Mouse (Mus musculus): ENCODE results near the gene Ap1m1. TPM values are rescaled to one million over a fixed set of nuclear protein-coding genes. Genes with fewer than 3 reads are reported as not detected.

Ap1m1 gene
- total RNA-seq, 2 experiments from 2014 or later, result 74.5 to 94.0 TPM

- no peak for DNase-seq
These were observed 20.0 kb downstream of the Ap1m1 start for GRCm38 (mm10) chr8:72259862-72260261.

GRCm38 (mm10) chr8:72260585-72260984, 20.8 kb downstream of the Ap1m1 start:
- no peak for DNase-seq

GRCm38 (mm10) chr8:72261019-72261418, 21.2 kb downstream of the Ap1m1 start:
- no peak for DNase-seq

GRCm38 (mm10) chr8:72261431-72261830, 21.6 kb downstream of the Ap1m1 start:
- no peak for DNase-seq

- DNase-seq, result no peak
These were observed 22.1 kb downstream of the Ap1m1 start for GRCm38 (mm10) chr8:72261872-72262271.

GRCm38 (mm10) chr8:72262756-72263155, 22.9 kb downstream of the Ap1m1 start:
- no peak for DNase-seq

- no peak for DNase-seq
These were observed 23.6 kb downstream of the Ap1m1 start for GRCm38 (mm10) chr8:72263451-72263850.

GRCm38 (mm10) chr8:72265342-72265741, 25.5 kb downstream of the Ap1m1 start:
- DNase-seq, result no peak

- DNase-seq, result no peak
These were observed 26.9 kb downstream of the Ap1m1 start for GRCm38 (mm10) chr8:72266671-72267070.

GRCm38 (mm10) chr8:72267106-72267505, 27.3 kb downstream of the Ap1m1 start:
- no peak for DNase-seq

- no peak for DNase-seq
These were observed 28.5 kb downstream of the Ap1m1 start for GRCm38 (mm10) chr8:72268356-72268755.

- no peak for DNase-seq
These were observed 30.8 kb downstream of the Ap1m1 start for GRCm38 (mm10) chr8:72270606-72271005.

- no peak for DNase-seq
These were observed 31.3 kb downstream of the Ap1m1 start for GRCm38 (mm10) chr8:72271051-72271660.

- no peak for DNase-seq
These were observed 31.9 kb downstream of the Ap1m1 start for GRCm38 (mm10) chr8:72271691-72272090.

GRCm38 (mm10) chr8:72272361-72272760, 32.5 kb downstream of the Ap1m1 start:
- DNase-seq, result peak; percentile 58 to 67

- DNase-seq, result no peak
These were observed 33.4 kb downstream of the Ap1m1 start for GRCm38 (mm10) chr8:72273111-72273770.

GRCm38 (mm10) chr8:72273807-72274206, 34.0 kb downstream of the Ap1m1 start:
- no peak for DNase-seq

- no peak for DNase-seq
These were observed 37.4 kb downstream of the Ap1m1 start for GRCm38 (mm10) chr8:72277244-72277643.

GRCm38 (mm10) chr8:72279151-72279550, 39.3 kb downstream of the Ap1m1 start:
- no peak for DNase-seq

- no peak for DNase-seq
These were observed 41.8 kb downstream of the Ap1m1 start for GRCm38 (mm10) chr8:72281634-72282033.

- DNase-seq, result no peak
These were observed 45.5 kb downstream of the Ap1m1 start for GRCm38 (mm10) chr8:72285285-72285684.

GRCm38 (mm10) chr8:72289051-72289450, 49.2 kb downstream of the Ap1m1 start:
- no peak for DNase-seq

- no peak for DNase-seq
These were observed 51.3 kb downstream of the Ap1m1 start for GRCm38 (mm10) chr8:72291104-72291503.

- DNase-seq, result no peak
These were observed 53.5 kb downstream of the Ap1m1 start for GRCm38 (mm10) chr8:72293309-72293708.

Data from layer of hippocampus, postnatal 36 days (tissue).